Mouse (Mus musculus): ENCODE measurements at regions not wholly inside any gene's neighbourhood (a gene's known extent, or its start where the extent isn't known, plus 50 kb on each side); places are given as distances from the start of the nearest gene placed in this dataset.

DNA sequence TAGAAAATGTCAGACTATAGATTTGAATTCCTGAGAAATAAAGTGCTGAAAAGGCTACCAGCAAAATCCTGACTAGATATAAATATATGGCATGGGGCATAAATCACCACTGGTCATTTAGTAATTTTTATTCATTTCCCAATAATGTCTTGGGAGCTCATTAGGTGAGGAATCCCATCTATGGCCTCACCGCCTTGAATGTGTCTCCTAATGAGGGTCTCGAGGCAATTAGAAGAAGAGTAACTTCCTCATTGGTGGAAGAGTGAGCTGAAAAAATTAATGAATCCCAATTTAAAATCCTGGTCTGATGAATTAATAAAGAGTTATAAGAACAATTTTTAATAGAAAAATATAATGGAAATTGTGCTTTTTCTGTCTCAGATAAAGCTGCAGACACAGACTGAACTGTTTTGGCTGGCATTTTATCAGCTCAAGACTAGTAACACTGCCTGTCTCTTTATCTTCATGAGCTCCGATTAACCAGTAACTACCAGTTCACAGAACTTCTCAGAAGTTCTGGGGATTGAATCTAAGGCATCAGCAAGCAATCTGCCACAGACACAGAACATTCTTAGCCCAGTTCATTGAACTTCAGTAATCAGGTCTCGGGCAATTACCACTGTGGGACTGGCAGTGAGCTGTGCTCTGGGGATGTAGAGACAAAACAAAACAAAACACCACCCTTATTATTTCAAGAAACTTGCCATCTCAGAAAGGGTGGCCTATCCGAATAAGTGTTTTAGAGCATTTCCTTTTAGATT is 170.7 kb downstream of the Plpp3 start:
- peak; percentile 40 for DNase-seq (ENCODE audit: low spot score)

DNA sequence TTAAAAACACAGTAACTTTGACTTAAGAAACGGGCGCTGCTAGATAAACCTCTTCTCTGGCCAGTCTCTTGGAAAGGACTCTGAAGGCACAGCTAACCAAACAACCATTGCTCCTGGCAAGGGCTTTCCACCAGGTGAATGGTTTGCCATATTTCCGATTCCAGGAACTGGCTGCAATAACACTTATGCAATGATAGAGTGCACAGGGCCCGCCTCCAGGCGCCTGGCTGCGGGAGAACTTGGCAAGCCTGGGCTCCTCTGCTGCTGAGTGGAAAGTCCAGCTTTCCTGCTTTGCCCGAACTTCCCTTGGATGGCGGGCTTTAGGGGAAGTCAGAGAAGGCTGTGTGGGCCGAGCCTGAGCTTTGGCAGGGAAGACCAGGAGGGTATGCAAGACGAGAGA is 171.6 kb downstream of the Plpp3 start:
- peak; percentile 37 for DNase-seq (ENCODE audit: low spot score)

DNA sequence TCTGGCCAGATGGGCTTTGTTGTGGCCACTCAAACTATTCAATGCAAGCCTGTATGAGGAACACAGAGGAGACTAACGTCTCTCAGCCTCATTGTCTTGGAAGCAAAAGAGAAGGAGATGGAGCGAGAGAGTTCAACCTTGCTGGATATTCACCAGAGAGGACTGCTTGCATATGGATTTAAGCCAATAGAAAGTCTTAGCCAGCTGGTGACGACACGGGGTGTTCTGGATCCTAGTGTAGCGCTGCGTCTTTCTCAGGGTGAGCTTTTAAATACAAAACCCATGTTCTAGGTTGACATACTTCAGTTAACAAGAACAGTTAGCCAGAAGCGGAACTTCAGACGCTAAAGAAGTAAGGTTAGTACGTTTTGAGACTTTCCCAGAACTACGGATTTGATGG is 174.9 kb downstream of the Plpp3 start:
- no peak for DNase-seq (ENCODE audit: low spot score)

DNA sequence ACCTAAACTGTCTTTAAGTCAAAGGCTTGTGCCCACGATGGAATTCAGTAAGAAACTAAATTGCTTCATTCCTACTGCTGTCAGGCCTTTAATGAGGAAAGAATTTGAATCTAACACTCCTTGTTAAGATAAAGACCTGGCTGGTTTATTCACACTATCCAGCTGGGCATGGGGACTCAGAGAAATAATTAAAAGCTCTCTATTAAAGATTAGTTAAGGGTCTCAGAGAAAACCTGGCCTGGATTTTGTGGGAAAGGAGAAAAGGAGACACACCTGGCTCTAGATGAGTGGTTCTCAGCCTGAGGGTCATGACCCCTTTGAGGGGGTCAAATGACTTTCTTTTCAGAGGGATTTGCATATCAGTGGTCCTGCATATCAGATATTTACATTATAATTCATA is 178.7 kb downstream of the Plpp3 start:
- DNase-seq (ENCODE audit: low spot score) = no peak

DNA sequence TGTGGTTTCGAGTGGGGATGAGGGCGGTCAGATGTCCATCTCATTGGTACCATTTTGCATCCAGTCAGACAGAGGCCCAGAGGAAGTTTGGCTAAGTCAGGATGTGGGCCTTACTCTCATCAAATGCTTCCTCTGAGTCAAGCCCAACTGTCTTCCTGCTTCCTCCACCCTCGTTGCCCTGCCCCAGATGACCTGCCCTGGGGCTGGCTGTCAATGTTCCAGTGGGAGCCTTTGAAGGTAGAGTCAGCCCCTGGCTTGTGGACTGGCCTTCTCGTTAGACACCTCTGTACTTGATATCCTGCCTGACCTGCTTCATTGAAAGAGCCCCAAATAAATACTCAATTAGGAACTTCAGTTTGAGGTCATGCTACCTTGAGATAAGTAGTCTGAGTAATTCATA is 179.4 kb downstream of the Plpp3 start:
- DNase-seq (ENCODE audit: low spot score) = no peak

DNA sequence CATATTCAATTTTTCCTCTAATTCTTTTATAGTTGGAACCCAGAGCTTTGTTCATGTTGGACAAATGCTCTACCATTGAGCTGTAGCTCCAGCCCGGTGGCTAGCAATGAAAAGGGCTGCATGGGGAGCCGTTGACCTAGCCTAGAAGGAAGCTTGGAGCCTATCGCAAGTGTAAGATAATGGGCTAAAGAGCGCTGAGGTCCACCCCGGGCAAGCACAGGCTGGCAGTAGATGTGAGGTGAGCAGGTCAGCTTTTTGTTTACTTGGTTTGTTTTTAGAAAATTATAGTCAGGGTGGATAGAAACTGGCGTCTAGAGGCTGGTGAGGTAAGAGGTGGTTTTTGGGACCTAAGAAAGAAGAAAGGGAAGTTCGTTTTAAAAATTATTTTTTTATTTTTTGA is 181.0 kb downstream of the Plpp3 start:
- no peak for DNase-seq (ENCODE audit: low spot score)

DNA sequence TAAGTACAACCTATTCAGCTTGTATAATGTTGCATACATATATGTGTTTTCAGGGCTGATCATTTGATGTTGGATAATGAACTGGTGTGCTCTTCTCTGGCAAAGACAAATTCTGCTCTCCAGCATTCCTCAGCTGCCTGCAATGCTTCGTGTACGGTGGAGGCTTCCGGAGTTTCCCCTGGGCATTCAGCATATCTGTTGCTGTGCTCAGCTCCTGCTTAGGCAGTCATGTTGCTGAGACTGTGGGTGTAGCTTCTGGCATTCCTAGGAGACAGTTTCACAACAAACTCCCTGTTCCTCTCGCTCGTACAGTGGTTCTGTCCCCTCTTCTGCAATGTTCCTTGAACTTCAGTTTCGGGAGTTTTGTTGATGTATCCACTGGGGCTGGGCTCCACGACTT is 181.7 kb downstream of the Plpp3 start:
- DNase-seq (ENCODE audit: low spot score) = peak; percentile 43

DNA sequence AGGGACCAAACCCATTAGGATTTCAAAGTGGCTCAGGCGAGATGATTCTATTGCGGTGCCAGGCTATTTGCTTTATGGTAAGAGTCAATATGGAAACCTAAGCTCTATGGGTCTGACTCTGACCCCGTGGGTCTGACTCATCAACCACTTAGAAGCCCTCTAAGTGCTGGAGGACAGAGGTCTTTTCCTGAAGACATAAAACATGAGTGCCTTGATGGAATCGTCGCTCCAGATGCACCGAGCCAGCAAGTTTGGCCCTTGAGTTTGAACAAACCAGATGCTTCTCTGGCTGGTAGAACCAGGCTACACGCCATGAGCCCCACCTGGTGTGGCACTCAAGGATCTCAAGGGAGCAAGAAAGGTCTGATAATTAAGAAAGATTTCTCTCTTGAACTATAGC is 184.1 kb downstream of the Plpp3 start:
- DNase-seq (ENCODE audit: low spot score) = no peak

DNA sequence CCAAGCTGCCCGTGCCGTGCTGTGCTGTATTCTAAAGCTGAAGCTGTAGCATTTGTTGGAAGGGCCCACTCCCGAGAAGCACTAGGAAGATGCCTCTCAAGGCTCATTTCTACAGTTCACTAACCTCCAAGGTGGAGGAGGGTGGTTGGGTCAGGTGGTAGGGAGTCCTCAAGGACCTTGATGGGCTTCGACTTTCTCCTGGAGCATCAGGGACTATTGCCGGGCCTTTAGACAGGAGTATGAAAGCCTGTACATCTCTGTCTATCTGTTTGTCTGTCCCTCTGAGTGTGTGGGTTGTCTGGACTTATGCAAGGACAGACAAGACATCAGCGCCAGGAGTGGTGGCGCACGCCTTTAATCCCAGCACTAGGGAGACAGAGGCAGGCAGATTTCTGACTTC is 189.7 kb downstream of the Plpp3 start:
- no peak for DNase-seq (ENCODE audit: low spot score)

DNA sequence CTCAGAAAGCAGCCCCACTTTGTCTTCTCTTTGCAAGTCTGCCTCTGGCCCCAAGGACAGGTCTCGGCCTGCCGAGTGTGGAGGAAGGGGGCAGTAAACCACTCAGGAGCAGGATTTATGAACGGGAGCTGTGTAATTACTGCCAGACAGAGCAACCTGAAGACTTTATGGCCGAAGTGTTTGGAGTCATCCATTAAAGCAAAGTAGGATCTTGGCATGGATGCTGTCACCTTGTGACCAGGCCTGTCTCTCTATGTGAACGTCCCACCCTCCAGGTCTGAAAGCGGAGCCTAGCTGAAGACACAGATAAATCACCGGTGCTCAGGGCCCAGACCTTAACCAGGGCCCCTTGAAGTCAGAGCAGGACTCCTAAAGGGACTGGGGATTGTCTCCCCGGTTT is 190.8 kb downstream of the Plpp3 start:
- DNase-seq (ENCODE audit: low spot score) = peak; percentile 33

DNA sequence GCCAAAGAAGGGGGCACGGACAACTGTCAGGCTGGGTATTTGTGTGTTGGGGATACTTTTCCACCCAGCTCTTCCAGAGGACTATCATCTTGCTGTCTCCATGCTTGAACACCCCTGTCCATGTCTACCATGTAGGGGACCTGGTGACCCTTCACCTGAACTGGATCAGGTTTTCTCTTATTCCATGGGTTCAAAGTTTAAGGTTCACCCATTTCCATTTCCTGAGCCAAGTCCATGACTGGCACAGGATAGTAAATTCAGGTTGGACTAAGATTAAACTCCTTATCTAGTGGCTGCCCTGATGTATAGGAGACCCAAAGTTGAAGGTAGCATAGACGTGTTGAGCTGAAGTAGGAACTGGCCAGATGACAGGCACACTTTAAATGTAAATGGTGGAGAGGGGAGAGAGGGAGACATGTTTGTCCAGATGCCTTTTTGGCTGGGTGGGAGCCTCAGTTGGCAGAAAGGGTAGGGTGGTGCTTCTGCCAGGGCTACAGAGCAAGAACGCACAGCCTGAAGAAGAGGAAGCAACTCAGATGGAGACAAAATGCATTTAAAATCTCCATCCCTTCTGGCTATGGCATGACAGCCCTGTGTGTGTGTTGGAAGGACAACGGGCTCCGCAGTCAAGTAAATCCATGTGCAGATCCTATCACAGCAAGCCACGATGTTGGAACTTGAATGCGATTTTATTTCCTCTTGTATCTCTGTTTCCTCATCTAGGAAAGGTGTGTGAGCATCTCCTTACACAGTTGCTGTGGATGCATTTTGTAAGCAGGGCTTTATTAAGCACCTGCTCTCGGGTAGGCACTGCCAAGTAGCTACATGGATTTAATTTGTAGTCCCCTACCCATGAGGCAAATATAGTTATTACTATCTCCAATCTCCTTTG is 192.4 kb downstream of the Plpp3 start:
- no peak for DNase-seq (ENCODE audit: low spot score)

DNA sequence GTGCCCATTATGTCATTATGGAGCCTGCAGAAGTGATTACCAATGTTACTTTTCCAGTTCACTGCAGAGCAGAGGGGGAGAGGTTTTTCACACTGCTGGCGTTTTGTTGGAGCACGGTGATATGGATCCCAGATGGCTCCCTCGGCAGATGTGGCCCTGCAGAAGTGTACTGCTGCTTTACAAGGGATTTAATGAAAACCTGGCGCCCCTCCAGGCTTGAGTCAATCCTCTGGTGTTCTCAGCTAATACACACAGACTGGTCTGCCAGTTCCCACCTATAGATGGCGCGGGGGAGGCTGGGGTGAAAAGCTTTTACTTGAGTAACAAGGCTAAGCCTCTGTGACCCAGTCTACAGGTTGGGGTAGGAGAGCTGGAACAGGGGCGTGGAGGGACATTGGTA is 195.2 kb downstream of the Plpp3 start:
- no peak for DNase-seq (ENCODE audit: low spot score)

DNA sequence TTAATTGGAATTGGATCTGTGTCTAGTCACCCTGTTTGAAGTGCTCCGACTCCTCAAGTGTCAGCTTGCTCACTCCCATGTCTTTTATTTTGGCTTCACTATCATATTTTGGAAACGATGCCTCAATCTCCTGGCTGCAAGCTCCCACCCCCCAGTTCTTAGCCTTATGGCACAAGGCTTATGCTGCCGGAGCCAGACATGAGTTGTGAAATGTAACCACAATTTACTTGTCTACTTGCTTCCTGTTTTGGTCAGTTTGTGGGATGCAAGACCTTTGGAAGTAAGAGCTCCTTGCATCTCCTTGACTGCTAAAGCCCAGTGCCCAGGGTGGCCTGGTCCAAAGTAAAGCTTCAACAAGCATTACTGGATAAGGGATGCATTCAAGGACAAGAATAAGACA is 195.8 kb downstream of the Plpp3 start:
- no peak for DNase-seq (ENCODE audit: low spot score)

DNA sequence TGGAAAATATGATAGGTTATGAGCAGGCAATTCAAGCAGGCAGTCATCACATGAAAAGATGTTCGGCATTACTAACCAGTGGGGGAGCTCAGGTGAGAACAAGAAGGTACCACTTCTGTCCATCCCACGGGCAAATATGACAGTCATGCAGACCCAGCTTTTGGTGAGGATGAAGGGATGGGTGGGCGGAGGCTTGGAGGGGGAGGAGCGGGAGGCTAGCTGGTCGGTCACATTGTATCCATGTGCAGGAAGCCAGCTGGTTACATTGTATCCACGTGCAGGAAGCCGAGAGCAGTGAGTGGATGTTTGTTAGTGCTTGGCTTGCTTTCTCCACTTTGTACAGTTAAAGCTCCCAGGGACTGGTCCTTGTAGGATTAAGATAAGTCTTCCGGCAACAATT is 196.9 kb downstream of the Plpp3 start:
- DNase-seq (ENCODE audit: low spot score) = no peak

DNA sequence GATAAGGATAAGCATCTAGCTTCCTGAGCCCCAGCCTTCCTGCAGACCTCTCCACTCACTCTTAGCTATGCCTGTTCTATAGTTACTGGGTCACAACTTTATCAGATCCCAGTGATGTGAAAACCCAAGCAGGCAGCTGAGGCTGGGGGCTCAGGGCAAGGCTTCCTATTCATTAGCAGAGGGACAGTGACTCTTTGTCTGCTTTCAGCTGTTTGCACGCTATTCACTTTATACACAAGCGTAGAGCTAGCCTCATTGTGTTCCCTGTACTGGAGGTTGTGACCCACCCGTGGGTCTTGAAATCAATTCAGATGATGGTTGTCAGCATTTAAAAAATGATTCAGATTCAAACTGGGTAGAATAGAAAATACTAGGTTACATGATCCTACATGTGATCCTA is 199.5 kb downstream of the Plpp3 start:
- no peak for DNase-seq (ENCODE audit: low spot score)

DNA sequence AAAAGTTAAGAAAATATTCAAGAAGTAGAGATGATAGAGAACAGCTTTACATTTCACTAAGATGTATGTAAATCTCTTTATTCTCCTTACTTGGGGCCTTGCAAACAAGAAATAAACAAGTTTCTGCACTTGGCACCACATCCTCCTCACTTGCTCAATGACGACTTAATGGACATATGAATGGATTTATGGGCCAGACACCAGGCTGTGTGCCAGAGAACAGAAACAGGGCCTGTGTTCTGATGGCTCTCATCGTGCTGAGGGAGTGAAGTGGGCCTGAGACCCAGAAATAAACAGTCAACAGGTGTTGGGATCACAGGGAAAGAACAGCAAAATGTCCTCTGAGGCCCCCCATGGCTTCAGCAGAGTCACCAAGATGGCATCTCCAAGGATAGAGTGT is 201.6 kb downstream of the Plpp3 start:
- DNase-seq (ENCODE audit: low spot score) = no peak

DNA sequence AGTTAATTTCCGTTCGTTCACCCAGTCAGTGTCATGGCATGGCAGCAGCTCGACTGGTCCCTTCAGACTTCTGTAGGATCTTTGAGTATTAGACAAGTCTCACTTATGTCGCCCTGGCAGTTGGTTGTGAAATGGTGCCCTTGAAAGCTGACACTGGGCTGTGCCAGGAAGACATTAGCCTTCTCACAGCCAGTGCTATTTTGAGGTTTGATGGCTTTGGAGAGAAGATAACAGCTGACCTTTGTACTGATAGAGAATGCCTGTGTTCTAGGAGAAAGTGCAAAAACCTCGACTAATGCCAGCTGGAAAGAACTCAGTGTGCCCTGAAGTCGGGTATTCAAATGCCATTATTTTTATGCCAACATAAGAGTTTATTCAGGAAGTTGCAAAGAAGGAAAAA is 207.3 kb downstream of the Plpp3 start:
- no peak for DNase-seq (ENCODE audit: low spot score)

DNA sequence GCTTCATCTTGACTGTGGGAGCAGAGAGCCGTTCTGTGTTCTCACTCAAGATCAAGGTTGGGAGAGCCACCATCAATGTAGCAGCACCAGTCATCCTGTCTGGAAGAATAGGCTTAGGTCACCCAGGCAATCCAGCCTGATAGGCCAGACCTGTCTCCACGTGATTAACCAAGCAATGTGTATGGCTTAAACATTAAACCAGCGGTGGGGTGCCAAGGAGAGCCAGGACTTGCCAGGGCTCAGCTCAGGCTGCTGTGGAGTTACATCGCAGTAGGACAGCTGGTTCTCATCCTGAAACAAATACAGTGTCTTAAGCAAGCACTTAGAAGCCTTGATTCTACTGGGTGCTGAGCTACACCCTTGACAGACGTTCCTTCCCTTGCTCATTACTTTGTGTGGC is 207.9 kb downstream of the Plpp3 start:
- DNase-seq (ENCODE audit: low spot score) = no peak

DNA sequence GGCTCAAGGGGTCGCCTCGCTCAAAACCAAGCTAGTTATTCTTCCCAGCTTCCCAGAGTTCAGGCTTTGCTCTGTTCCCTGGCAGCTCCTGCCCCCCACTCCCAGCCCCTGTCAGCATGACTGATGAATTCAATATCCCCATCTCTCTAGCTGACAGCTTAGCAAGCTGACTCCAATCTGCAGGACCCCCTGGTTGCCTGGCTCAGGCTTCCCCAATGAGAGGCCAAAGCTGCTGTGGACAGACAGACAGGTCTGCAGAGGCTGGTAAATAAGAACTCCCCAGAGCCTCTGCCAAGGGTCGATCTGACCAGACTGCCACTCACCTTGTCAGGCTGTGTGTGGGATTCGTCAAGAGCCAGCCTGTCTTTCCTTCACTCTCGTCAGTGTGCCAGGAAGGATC is 219.4 kb downstream of the Plpp3 start:
- peak; percentile 19 for DNase-seq (ENCODE audit: low spot score)

DNA sequence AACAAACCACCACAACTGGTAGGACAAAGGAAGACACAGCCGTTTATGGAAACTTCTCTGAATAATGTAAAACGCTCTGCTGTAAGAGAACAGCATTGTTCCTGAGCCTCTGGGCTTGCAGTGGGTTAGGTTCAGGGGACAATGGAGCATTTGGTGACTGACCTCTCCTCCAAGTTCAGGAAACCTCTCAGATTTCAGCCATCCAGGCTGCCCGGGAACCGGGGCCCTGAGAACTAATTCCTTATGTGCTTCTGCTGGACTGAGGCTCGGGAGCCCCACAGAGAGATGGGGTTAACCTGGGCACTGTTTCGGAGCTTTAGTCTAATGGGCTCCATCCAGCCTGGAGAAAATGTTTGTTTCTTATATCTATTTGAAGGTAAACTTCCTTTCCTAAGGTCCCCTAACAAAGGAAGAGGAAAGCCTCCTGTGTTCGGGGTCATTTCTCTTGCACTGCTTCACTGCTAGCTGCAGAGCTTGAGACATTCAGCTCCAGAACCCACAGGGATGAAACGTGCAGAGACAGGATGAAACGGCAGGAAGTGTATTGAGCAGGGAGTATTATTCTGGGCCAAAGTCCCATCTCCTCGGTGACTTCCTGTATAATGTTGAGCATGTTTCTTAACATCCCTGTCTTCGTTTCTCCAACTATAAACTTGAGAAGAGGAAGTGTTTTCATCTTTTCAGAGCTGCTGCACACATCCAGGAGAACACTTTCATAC is 220.5 kb downstream of the Plpp3 start:
- DNase-seq (ENCODE audit: low spot score) = no peak

DNA sequence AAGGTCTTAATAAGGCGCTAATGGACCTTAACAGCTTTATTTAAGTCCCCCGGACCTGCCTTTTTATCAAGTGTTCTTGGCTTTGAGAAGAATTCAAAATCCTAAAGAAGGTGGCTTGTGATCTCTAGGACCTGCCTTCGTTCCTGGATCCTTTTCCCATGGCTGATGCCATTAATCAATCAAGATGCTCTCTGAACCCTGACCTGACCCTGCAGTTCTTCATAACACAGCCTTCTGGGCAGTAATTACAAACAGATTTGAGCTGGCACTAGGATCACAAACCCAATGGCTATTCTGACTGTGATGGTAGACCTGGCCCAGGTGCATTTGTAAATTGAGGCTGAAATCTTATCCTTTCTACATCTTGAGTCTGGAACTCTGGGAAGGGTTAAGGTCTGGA is 227.7 kb downstream of the Plpp3 start:
- DNase-seq (ENCODE audit: low spot score) = peak; percentile 16

DNA sequence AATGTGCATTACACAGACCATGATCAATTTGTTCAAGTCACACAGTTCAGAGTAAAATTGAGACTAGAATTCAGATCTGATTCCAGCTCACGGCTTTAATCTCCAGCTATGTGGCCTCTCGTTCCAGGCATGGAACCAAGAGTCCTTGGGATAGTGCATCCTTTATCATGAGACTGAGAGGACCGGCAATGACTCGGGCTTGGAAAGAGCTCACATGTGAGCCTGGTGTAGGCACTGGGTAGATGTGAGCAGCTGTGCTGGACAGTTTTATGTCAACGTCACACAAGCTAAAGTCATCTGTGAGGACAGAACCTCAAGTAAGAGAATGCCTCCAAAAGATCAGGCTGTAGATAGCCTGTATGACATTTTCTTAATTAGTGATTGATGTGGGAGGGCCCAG is 228.3 kb downstream of the Plpp3 start:
- no peak for DNase-seq (ENCODE audit: low spot score)

DNA sequence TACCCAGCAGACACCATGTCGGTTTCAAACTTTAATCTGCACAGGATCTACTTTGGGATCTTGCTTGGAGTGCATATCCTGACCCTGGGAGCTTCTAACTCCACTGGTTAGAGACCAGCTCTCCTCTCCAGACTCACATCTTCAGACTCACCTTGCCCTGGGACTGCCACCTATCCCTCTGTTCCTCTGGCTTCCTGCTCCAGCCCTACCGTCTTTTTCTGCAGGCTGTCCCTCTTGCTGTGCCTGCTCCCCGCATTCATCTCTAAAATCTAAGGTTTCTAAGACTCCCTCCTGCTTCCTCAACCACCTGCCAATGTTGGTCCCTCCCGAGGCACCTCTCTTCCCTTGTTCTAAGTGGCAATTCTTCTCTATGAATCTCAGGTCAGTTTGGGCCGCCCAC is 233.2 kb downstream of the Plpp3 start:
- peak; percentile 79 for DNase-seq (ENCODE audit: low spot score)
